Comparison of ENCODE assay signal across 13 mouse cellular contexts in genomic region chr3:157492043-157492442, GRCm38 (mm10).
"Had no signal": no experiment of that assay in that cellular context is flagged by ENCODE, and none has a peak within 500 bp of the region (broad histone marks: within the 10 kb centered on the region; RNA-seq: fewer than 3 reads in every experiment).

No protein-coding gene starts in this region.

- H3K4me3 ChIP-seq: kidney, embryonic 15.5 days; left cerebral cortex, adult 2 months; limb, embryonic 10.5 days; liver, embryonic 15.5 days had no signal

- H3K27ac ChIP-seq: kidney, embryonic 15.5 days; left cerebral cortex, adult 2 months; limb, embryonic 10.5 days; liver, embryonic 15.5 days; stomach, postnatal 0 days had no signal

- H3K27me3 ChIP-seq: kidney, embryonic 15.5 days; liver, embryonic 15.5 days had no signal

- H3K9ac ChIP-seq: kidney, embryonic 15.5 days; liver, embryonic 15.5 days had no signal

- H3K4me1 ChIP-seq: kidney, embryonic 15.5 days; limb, embryonic 10.5 days; liver, embryonic 15.5 days had no signal

- H3K4me2 ChIP-seq: liver, embryonic 11.5 days; liver, embryonic 15.5 days had no signal

- ATAC-seq: lung, postnatal 0 days; midbrain, embryonic 16.5 days had no signal

- H3K36me3 ChIP-seq: kidney, embryonic 15.5 days; limb, embryonic 10.5 days; liver, embryonic 15.5 days had no signal

- H3K9me3 ChIP-seq: kidney, embryonic 15.5 days; limb, embryonic 10.5 days; liver, embryonic 15.5 days had no signal

- DNase-seq: kidney, adult 18-20 months; kidney, postnatal 14 days; lung, adult 2 months; lung, postnatal 36 days; thymus, postnatal 14 days had no signal
